Mouse (Mus musculus) neural tube, embryonic 11.5 days (tissue): ENCODE measurements at regions not wholly inside any gene's neighbourhood (a gene's known extent, or its start where the extent isn't known, plus 50 kb on each side); places are given as distances from the start of the nearest gene placed in this dataset.

ENCODE experiments used
- ATAC-seq: fragments of 200-750 bp; cut with Nextera tagmentation; 2 replicates; pipeline ENCODE4 v1.8.0; 2017; ENCODE audit warnings: moderate number of reproducible peaks, mild to moderate bottlenecking, moderate TSS enrichment, moderate library complexity; ENCODE audit not compliant: insufficient read depth, low FRiP score, low TSS enrichment
- DNase-seq: peaks from one replicate; pipeline ENCODE4 v3.0.0-alpha.2; 2015; ENCODE audit warnings: low spot score
- H3K27ac ChIP-seq: fragments of 300-500 bp; sonication (generic); 2 replicates; pipeline ENCODE4 v1.5.1; 2014; ENCODE audit warnings: low read depth, mild to moderate bottlenecking, low read length
- H3K27me3 ChIP-seq: fragments of 300-500 bp; sonication (generic); 2 replicates; pipeline ENCODE4 v1.6.1; 2014; ENCODE audit warnings: mild to moderate bottlenecking, low read length, mixed read lengths; ENCODE audit not compliant: control insufficient read depth, insufficient read depth
- H3K36me3 ChIP-seq: fragments of 300-500 bp; sonication (generic); 2 replicates; pipeline ENCODE4 v1.6.1; 2014; ENCODE audit warnings: mild to moderate bottlenecking, low read length, moderate library complexity, mixed read lengths; ENCODE audit not compliant: control insufficient read depth, insufficient read depth
- H3K4me1 ChIP-seq: fragments of 300-500 bp; sonication (generic); 2 replicates; pipeline ENCODE4 v1.6.1; 2014; ENCODE audit warnings: low read length, mixed read lengths; ENCODE audit not compliant: control insufficient read depth, insufficient read depth
- H3K4me2 ChIP-seq: fragments of 300-500 bp; sonication (generic); 2 replicates; pipeline ENCODE4 v1.6.1; 2014; ENCODE audit warnings: low read depth, mild to moderate bottlenecking, moderate library complexity
- H3K4me3 ChIP-seq: fragments of 300-500 bp; sonication (generic); 2 replicates; pipeline ENCODE4 v1.5.1; 2014; ENCODE audit warnings: low read depth, low read length
- H3K9ac ChIP-seq: fragments of 300-500 bp; sonication (generic); 2 replicates; pipeline ENCODE4 v1.6.1; 2014; ENCODE audit warnings: mild to moderate bottlenecking, low read length
- H3K9me3 ChIP-seq: fragments of 300-500 bp; sonication (generic); 2 replicates; pipeline ENCODE4 v1.6.1; 2016; ENCODE audit warnings: low read length; ENCODE audit not compliant: control insufficient read depth
- WGBS: fragments of 180-500 bp; shearing (Covaris S2); extraction: QIAGEN DNeasy Blood & Tissue Kit; methylation state at CpG from one replicate; pipeline ENCODE4 v1.1.7; 2014; 5-methylcytosine and 5-hydroxymethylcytosine counted together

GRCm38 (mm10) chr10:37473086-37473485, 334.4 kb upstream of the Marcks start:
- ATAC-seq, result no peak
- H3K4me3 ChIP-seq, result no peak overlapping the region
- 83% methylated on average over 5 of the region's 5 CpGs for WGBS

GRCm38 (mm10) chr10:37457384-37457783, 318.7 kb upstream of the Marcks start:
- 85% methylated on average over 2 of the region's 2 CpGs for WGBS
- Histone ChIP-seq H3K4me2 (no peak overlapping the region), H3K27ac (no peak overlapping the region), H3K4me1 (no peaks in the 10 kb centered on the region), H3K9me3 (no peaks in the 10 kb centered on the region), H3K36me3 (no peaks in the 10 kb centered on the region), H3K27me3 (no peaks in the 10 kb centered on the region), H3K9ac (no peak overlapping the region), H3K4me3 (no peak overlapping the region)
- no peak for ATAC-seq
- no peak for DNase-seq

More at GRCm38 (mm10) chr10:37473086-37473485, 334.4 kb upstream of the Marcks start:
- Histone ChIP-seq H3K27me3 (no peaks in the 10 kb centered on the region), H3K36me3 (no peaks in the 10 kb centered on the region), H3K4me2 (no peak overlapping the region), H3K9ac (no peak overlapping the region), H3K27ac (no peak overlapping the region), H3K4me1 (no peaks in the 10 kb centered on the region), H3K9me3 (no peaks in the 10 kb centered on the region)
- no peak for DNase-seq

- DNase-seq, result no peak
- Histone ChIP-seq H3K36me3 (no peaks in the 10 kb centered on the region), H3K4me1 (no peaks in the 10 kb centered on the region), H3K4me2 (no peak overlapping the region), H3K27me3 (no peaks in the 10 kb centered on the region), H3K27ac (no peak overlapping the region), H3K9me3 (no peaks in the 10 kb centered on the region), H3K4me3 (no peak overlapping the region), H3K9ac (no peak overlapping the region)
- WGBS, result 92% methylated on average over 2 of the region's 2 CpGs
- ATAC-seq, result no peak
These were observed 311.2 kb upstream of the Marcks start for GRCm38 (mm10) chr10:37449894-37450293.

GRCm38 (mm10) chr10:37447333-37448204, 308.8 kb upstream of the Marcks start:
- 69% methylated on average over 4 of the region's 4 CpGs for WGBS
- Histone ChIP-seq H3K4me3 (no peak overlapping the region), H3K9ac (no peak overlapping the region), H3K36me3 (no peaks in the 10 kb centered on the region), H3K4me2 (no peak overlapping the region), H3K4me1 (no peaks in the 10 kb centered on the region), H3K27ac (no peak overlapping the region), H3K9me3 (no peaks in the 10 kb centered on the region), H3K27me3 (no peaks in the 10 kb centered on the region)
- ATAC-seq, result no peak
- DNase-seq, result no peak

- no peaks in the 10 kb centered on the region for H3K9me3 ChIP-seq
- DNase-seq, result no peak
- 73% methylated on average over 4 of the region's 4 CpGs for WGBS
These were observed 301.3 kb upstream of the Marcks start for GRCm38 (mm10) chr10:37439863-37440613.

GRCm38 (mm10) chr10:37438312-37438711, 299.6 kb upstream of the Marcks start:
- WGBS, result 64% methylated on average over 3 of the region's 3 CpGs
- Histone ChIP-seq H3K27ac (no peak overlapping the region), H3K27me3 (no peaks in the 10 kb centered on the region), H3K4me3 (no peak overlapping the region), H3K36me3 (no peaks in the 10 kb centered on the region), H3K4me2 (no peak overlapping the region), H3K4me1 (no peaks in the 10 kb centered on the region), H3K9ac (no peak overlapping the region), H3K9me3 (no peaks in the 10 kb centered on the region)
- no peak for ATAC-seq
- no peak for DNase-seq

More at GRCm38 (mm10) chr10:37439863-37440613, 301.3 kb upstream of the Marcks start:
- Histone ChIP-seq H3K4me3 (no peak overlapping the region), H3K27ac (no peak overlapping the region), H3K27me3 (no peaks in the 10 kb centered on the region), H3K4me2 (no peak overlapping the region), H3K4me1 (no peaks in the 10 kb centered on the region), H3K9ac (no peak overlapping the region), H3K36me3 (no peaks in the 10 kb centered on the region)
- ATAC-seq, result peak; percentile 58; the same call in 1 of the 2 replicates

GRCm38 (mm10) chr10:37436849-37437248, 298.1 kb upstream of the Marcks start:
- DNase-seq, result no peak
- Histone ChIP-seq H3K36me3 (no peaks in the 10 kb centered on the region), H3K27ac (no peak overlapping the region), H3K9ac (no peak overlapping the region), H3K4me1 (no peaks in the 10 kb centered on the region), H3K9me3 (no peaks in the 10 kb centered on the region), H3K4me2 (no peak overlapping the region), H3K4me3 (no peak overlapping the region), H3K27me3 (no peaks in the 10 kb centered on the region)
- no peak for ATAC-seq

GRCm38 (mm10) chr10:37434229-37434628, 295.5 kb upstream of the Marcks start:
- no peak overlapping the region for H3K9ac ChIP-seq
- no peaks in the 10 kb centered on the region for H3K27me3 ChIP-seq
- H3K36me3 ChIP-seq, result no peaks in the 10 kb centered on the region
- no peaks in the 10 kb centered on the region for H3K9me3 ChIP-seq
- H3K4me2 ChIP-seq, result no peak overlapping the region
- no peak for ATAC-seq
- no peak for DNase-seq
- H3K4me1 ChIP-seq, result no peaks in the 10 kb centered on the region
- H3K27ac ChIP-seq, result no peak overlapping the region
- no peak overlapping the region for H3K4me3 ChIP-seq
- 61% methylated on average over 5 of the region's 5 CpGs for WGBS
